Mouse (Mus musculus) ES-E14 (cell line): ENCODE measurements around the gene Tbl3. TPM values are rescaled to one million over a fixed set of nuclear protein-coding genes. Genes with fewer than 3 reads are reported as not detected.

Experiments
- DNase-seq: peaks from one replicate; pipeline ENCODE4 v3.0.0-alpha.2; 2013; ENCODE audit warnings: low read depth, low spot score
- H3K27ac ChIP-seq: 2 replicates; pipeline ENCODE4 v1.5.1; 2012; ENCODE audit warnings: low read depth, mild to moderate bottlenecking, low read length, moderate library complexity, mixed read lengths; ENCODE audit not compliant: poor library complexity, insufficient read depth, severe bottlenecking
- H3K36me3 ChIP-seq: 2 replicates; pipeline ENCODE4 v1.6.1; 2012; ENCODE audit warnings: mild to moderate bottlenecking, low read length, moderate library complexity, mixed read lengths; ENCODE audit not compliant: control insufficient read depth, poor library complexity, insufficient read depth, severe bottlenecking
- H3K4me1 ChIP-seq, 2 experiments: fragments of 150-350 bp in 1 of 2; sonication (generic) in 1 of 2; 2 replicates each; pipeline ENCODE4 v1.6.1; 2012; ENCODE audit warnings: low read length in 2 of 2, mild to moderate bottlenecking in 1 of 2, mixed read lengths in 1 of 2; ENCODE audit not compliant: control insufficient read depth in 2 of 2, insufficient read depth in 2 of 2, poor library complexity in 1 of 2
- H3K4me3 ChIP-seq, 2 experiments: fragments of 150-350 bp in 1 of 2; sonication (generic) in 1 of 2; 2 replicates each; pipeline ENCODE4 v1.5.1; 2012; ENCODE audit warnings: low read length in 2 of 2, low read depth in 1 of 2, mild to moderate bottlenecking in 1 of 2, mixed read lengths in 1 of 2; ENCODE audit not compliant: insufficient read depth in 1 of 2, poor library complexity in 1 of 2, severe bottlenecking in 1 of 2
- H3K9ac ChIP-seq: 2 replicates; pipeline ENCODE4 v1.6.1; 2012; ENCODE audit warnings: low read depth, mild to moderate bottlenecking, low read length, mixed read lengths; ENCODE audit not compliant: poor library complexity, insufficient read depth, severe bottlenecking
- H3K9me3 ChIP-seq: fragments of 150-350 bp; sonication (generic); 2 replicates; pipeline ENCODE4 v1.6.1; 2012; ENCODE audit warnings: low read depth, mild to moderate bottlenecking, low read length; ENCODE audit not compliant: control insufficient read depth, insufficient read depth
- CHD2 ChIP-seq: IDR thresholded peaks from 2 replicates; pipeline ENCODE4 v1.6.1; 2014; ENCODE audit warnings: mild to moderate bottlenecking, low read depth, low read length, inconsistent platforms
- HCFC1 ChIP-seq: IDR thresholded peaks from 2 replicates; pipeline ENCODE4 v1.6.1; 2012; ENCODE audit warnings: low read length, inconsistent platforms, borderline replicate concordance; ENCODE audit not compliant: insufficient read depth
- MAFK ChIP-seq: IDR thresholded peaks from 2 replicates; pipeline ENCODE4 v1.6.1; 2014; ENCODE audit warnings: mild to moderate bottlenecking, low read depth, low read length, inconsistent platforms; ENCODE audit not compliant: insufficient read depth
- ZC3H11A ChIP-seq: IDR thresholded peaks from 2 replicates; pipeline ENCODE4 v1.6.1; 2012; ENCODE audit warnings: low read depth, mild to moderate bottlenecking, inconsistent platforms, low read length, borderline replicate concordance
- ZNF384 ChIP-seq: IDR thresholded peaks from 2 replicates; pipeline ENCODE4 v1.6.1; 2012; ENCODE audit warnings: low read depth, low read length, inconsistent platforms
- in situ Hi-C, 2 experiments: fragments of 600-800 bp; cut with MboI; formaldehyde crosslinking; loops; one replicate each; pipeline ENCODE4 v1.15.1; 2025; ENCODE audit warnings: low sequenced_read_pairs in 2 of 2, inconsistent platforms in 1 of 2; ENCODE audit not compliant: unreplicated experiment in 2 of 2
- total RNA-seq: library from RNA; depleted of rRNA; stranded (reverse); fragments of 300-350 nt; gene quantifications from 2 replicates; pipeline ENCODE4 v1.2.3, GENCODE M21; 2012

Gene Tbl3
- total RNA-seq, 1 experiment, result 108 TPM

- in situ Hi-C loops, result no loop called here
- no peak overlapping the region for H3K9ac ChIP-seq
Measured at GRCm38 (mm10) chr17:24735446-24735845, 28.0 kb upstream of the Tbl3 start.

GRCm38 (mm10) chr17:24734513-24734912 lies 27.1 kb upstream of the Tbl3 start:
- in situ Hi-C loops, result no loop called here
- DNase-seq, result no peak
- TF ChIP-seq ZC3H11A (no peak), HCFC1 (no peak), CHD2 (no peak), ZNF384 (no peak), MAFK (no peak)
- Histone ChIP-seq H3K9me3 (no peaks in the 10 kb centered on the region), H3K4me1 (peaks cover 1 to 15% of the 10 kb centered on the region in 2 experiments; a peak in 2 of 4 replicates), H3K36me3 (no peaks in the 10 kb centered on the region), H3K4me3 (no peak overlapping the region), H3K9ac (no peak overlapping the region), H3K27ac (no peak overlapping the region)

More at GRCm38 (mm10) chr17:24735446-24735845, 28.0 kb upstream of the Tbl3 start:
- Histone ChIP-seq H3K4me1 (peaks cover 1 to 15% of the 10 kb centered on the region in 2 experiments; a peak in 2 of 4 replicates), H3K4me3 (no peak overlapping the region), H3K27ac (no peak overlapping the region), H3K36me3 (no peaks in the 10 kb centered on the region), H3K9me3 (no peaks in the 10 kb centered on the region)
- no peak for TF ChIP-seq ZNF384
- no peak for TF ChIP-seq MAFK
- no peak for TF ChIP-seq ZC3H11A
- no peak for TF ChIP-seq CHD2
- no peak for TF ChIP-seq HCFC1
- no peak for DNase-seq

- H3K27ac ChIP-seq, result no peak overlapping the region
- no peak overlapping the region for H3K4me3 ChIP-seq
- no peaks in the 10 kb centered on the region for H3K36me3 ChIP-seq
- DNase-seq, result no peak
- in situ Hi-C loops, result no loop called here
- H3K9me3 ChIP-seq, result no peaks in the 10 kb centered on the region
- TF ChIP-seq ZC3H11A (no peak), ZNF384 (no peak), CHD2 (no peak), MAFK (no peak), HCFC1 (no peak)
- H3K4me1 ChIP-seq, result peaks cover 1 to 12% of the 10 kb centered on the region in 2 experiments; a peak in 2 of 4 replicates
- no peak overlapping the region for H3K9ac ChIP-seq
Measured at GRCm38 (mm10) chr17:24733434-24734050, 26.1 kb upstream of the Tbl3 start.

- no peak for DNase-seq
- H3K36me3 ChIP-seq, result no peaks in the 10 kb centered on the region
- H3K9me3 ChIP-seq, result no peaks in the 10 kb centered on the region
- H3K4me1 ChIP-seq, result peaks cover 1 to 18% of the 10 kb centered on the region in 2 experiments; a peak in 2 of 4 replicates
- H3K4me3 ChIP-seq, result no peak overlapping the region
- H3K9ac ChIP-seq, result no peak overlapping the region
- TF ChIP-seq MAFK (no peak), CHD2 (no peak)
- H3K27ac ChIP-seq, result no peak overlapping the region
- in situ Hi-C loops, result no loop called here
Measured at GRCm38 (mm10) chr17:24732233-24732935, 24.9 kb upstream of the Tbl3 start.
